Mouse (Mus musculus) left cerebral cortex, postnatal 25 days (tissue): Measurements from ENCODE around the gene Stkld1. TPM values are rescaled to one million over a fixed set of nuclear protein-coding genes. Genes with fewer than 3 reads are reported as not detected.

ENCODE experiments used
- total RNA-seq, 2 experiments: library from RNA; stranded (reverse); gene quantifications; 2 replicates each; pipeline ENCODE4 v1.2.3; 2021

Gene Stkld1
- total RNA-seq, 2 experiments from 2014 or later, result 0.43 to 0.73 TPM

Other genes starting within 250 kb of the Stkld1 start
- gene Abo, start 69.1 kb upstream of the Stkld1 start, total RNA-seq, result not detected
- 10 to 100 TPM; 23.4 to 28.0 TPM for gene Surf6, start 31.2 kb upstream of the Stkld1 start, total RNA-seq
- gene Med22, start 23.4 kb upstream of the Stkld1 start, total RNA-seq, result 10 to 100 TPM; 41.9 to 45.0 TPM
- 100 to 1,000 TPM; 229 to 238 TPM for gene Rpl7a, start 23.3 kb upstream of the Stkld1 start, total RNA-seq
- 10 to 100 TPM; 33.4 to 37.1 TPM for gene Surf2, start 17.7 kb upstream of the Stkld1 start, total RNA-seq
- gene Surf1, start 17.5 kb upstream of the Stkld1 start, total RNA-seq, result 10 to 100 TPM; 89.6 to 98.4 TPM
- 10 to 100 TPM; 51.1 to 56.4 TPM for gene Surf4, start 119 bp upstream of the Stkld1 start, total RNA-seq
- gene Rexo4, start 30.3 kb downstream of the Stkld1 start, total RNA-seq, result 10 to 100 TPM; 56.0 to 56.9 TPM
- gene Adamts13, start 39.4 kb downstream of the Stkld1 start, total RNA-seq, result 1 to 10 TPM; 1.6 to 2.6 TPM
- 10 to 100 TPM; 44.1 to 45.9 TPM for gene Cacfd1, start 75.9 kb downstream of the Stkld1 start, total RNA-seq
- 10 to 100 TPM; 30.5 to 31.1 TPM for gene Slc2a6, start 94.0 kb downstream of the Stkld1 start, total RNA-seq
- under 1 TPM; 0.32 to 0.60 TPM for gene Mymk, start 138.1 kb downstream of the Stkld1 start, total RNA-seq
- gene Adamtsl2, start 145.3 kb downstream of the Stkld1 start, total RNA-seq, result 10 to 100 TPM; 19.5 to 24.7 TPM
- gene Fam163b, start 208.4 kb downstream of the Stkld1 start, total RNA-seq, result 100 to 1,000 TPM; 104 to 113 TPM
- under 1 TPM; 0.62 to 0.89 TPM for gene Dbh, start 231.2 kb downstream of the Stkld1 start, total RNA-seq